Mouse (Mus musculus) urinary bladder, postnatal 25 days (tissue): Measurements from ENCODE around the gene Traf3ip1.
"Not testable (repeated sequence)": the region's sequence is repeated elsewhere in the genome, so short reads cannot be mapped to it uniquely, and the experiment has no call there.

ENCODE experiments used
- DNase-seq: peaks from one replicate; pipeline ENCODE4 v3.0.0; 2022; ENCODE audit warnings: low spot score

Traf3ip1 gene

DNA sequence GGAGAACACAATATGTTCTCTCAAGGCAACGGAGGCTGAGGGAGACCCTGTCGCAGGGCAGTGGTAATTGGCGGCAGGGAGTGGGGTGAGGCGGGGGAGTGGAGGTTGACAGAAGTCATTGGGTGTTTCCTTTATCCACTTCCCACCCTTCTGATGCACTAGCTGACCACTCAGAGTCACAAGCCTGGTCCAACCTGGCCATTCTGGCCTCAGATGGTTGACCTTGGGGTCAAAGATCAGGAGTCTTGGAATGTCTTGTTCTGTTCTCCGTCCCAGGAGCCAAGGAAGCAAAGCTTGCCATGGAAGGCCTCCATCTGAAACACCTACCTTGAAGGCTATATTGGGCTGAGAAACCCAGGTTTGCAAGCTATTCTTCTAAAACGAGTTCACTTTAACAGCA lies 28.3 kb upstream of the Traf3ip1 start:
- no peak for DNase-seq

GRCm38 (mm10) chr1:91469888-91470419 lies 24.5 kb upstream of the Traf3ip1 start:
- no peak for DNase-seq

DNA sequence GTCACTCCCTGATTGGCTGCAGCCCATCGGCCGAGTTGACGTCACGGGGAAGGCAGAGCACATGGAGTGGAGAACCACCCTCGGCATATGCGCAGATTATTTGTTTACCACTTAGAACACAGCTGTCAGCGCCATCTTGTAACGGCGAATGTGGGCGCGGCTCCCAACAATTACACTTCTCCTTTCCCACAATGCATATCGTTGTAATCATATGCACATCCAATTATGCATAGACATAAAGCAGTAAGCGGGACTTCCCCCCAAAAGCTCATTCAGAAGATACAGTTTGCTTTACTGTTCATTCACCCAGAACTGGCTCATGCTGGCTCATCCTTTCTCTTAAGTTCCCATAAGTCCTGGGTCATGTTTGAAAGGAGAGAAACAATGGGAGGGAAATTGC lies 16.3 kb upstream of the Traf3ip1 start:
- DNase-seq = not testable (repeated sequence)

GRCm38 (mm10) chr1:91478958-91479357 lies 15.5 kb upstream of the Traf3ip1 start:
- no peak for DNase-seq

- DNase-seq = no peak
These were observed 11.7 kb upstream of the Traf3ip1 start for GRCm38 (mm10) chr1:91482616-91483211.

DNA sequence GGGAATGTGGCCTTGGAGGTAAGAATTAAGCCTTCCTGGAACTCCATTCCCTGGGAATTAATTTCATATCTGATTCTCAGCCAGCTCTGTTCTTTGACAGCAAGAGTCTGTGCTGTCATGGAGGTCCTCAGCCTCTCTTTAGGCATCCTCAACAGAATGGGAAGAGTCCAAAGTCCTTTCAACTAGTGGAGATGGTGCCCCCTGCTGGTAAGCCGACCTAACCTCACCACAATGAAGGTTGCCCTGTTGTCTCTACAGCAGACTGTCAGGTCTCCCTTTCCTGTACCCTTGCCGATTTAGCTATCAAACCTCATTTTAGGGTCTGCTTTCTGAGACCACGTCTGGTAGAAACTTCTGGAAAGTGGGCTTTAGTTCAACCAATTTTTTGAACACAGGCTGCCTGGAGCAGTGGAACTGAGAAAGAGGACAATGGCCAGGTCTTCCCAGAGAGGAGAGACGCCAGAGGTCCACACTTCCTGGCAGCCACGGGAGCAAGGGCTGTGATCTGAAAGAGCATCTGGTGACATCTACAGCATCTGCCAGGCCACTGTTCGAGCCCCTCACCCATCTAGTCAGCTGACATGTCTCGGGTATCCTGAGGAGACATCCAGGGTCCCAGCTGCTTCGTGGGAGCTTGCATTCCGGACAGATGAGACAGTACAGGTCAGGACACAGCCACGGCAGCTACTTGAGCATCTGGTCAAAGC lies 11.0 kb upstream of the Traf3ip1 start:
- peak; percentile 90 for DNase-seq

DNA sequence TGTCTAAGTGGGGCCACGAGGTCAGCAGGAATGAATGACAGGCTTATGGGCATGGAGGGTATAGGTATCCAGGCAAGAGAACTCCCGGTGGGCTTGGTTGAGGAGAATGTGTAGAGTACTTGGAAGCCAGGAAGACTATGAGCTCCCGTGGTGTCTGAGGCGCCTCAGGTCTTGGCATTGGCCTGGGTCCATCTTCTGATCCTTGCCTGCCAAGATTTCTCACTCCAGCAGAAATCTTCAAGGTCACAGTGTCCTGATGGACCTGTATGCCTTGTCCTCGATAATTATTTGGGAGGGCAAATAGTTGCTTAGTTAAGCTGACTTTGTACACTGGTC lies 10.5 kb upstream of the Traf3ip1 start:
- no peak for DNase-seq

- DNase-seq = no peak
These were observed 9.0 kb upstream of the Traf3ip1 start for GRCm38 (mm10) chr1:91485422-91485821.

DNA sequence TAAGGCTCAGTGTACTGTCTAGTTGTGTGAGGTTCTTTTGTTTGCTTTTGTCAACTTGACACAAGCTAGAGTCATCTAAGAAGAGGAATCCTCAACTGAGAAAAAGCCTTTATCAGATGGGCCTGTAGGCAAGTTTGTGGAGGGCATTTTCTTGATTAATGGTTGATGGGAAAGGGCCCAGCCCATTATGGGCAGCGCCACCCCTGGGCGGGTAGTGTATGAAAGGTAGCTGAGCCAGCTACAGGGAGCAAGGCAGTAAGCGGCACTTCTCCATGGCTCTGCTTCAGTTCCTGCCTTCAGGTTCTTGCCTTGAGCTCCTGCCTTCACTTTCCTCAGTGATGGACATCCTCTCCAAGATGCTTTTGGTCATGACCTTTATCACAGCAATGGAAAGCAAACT lies 8.3 kb upstream of the Traf3ip1 start:
- DNase-seq = no peak

DNA sequence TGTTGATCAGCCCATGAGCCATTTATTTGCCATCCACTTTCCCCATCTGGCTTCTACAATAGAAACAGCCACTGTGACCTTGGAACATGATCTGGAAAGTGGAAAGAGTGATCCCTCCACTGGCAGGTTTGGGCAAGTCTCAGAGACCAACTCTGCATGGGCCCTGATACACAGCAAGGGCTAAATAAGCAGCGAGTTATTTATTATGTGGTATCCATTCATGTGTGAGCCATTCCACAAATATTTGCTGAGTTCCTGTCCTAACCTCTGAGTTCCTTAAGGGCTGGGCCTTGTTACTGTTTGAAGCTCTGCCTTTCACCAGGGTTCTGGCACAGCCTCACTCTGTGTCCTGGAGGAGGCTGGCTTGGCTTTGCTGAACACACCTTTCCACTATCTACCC lies 4.1 kb upstream of the Traf3ip1 start:
- no peak for DNase-seq

GRCm38 (mm10) chr1:91492740-91493139 lies 1.7 kb upstream of the Traf3ip1 start:
- DNase-seq = no peak

GRCm38 (mm10) chr1:91493938-91494337 lies 509 bp upstream of the Traf3ip1 start:
- no peak for DNase-seq

GRCm38 (mm10) chr1:91495321-91495720 lies 874 bp downstream of the Traf3ip1 start:
- DNase-seq = no peak

- no peak for DNase-seq
These were observed 4.1 kb downstream of the Traf3ip1 start for GRCm38 (mm10) chr1:91498579-91498978.

- no peak for DNase-seq
These were observed 10.2 kb downstream of the Traf3ip1 start for GRCm38 (mm10) chr1:91504615-91505014.

GRCm38 (mm10) chr1:91514916-91515315 lies 20.5 kb downstream of the Traf3ip1 start:
- DNase-seq = no peak

DNA sequence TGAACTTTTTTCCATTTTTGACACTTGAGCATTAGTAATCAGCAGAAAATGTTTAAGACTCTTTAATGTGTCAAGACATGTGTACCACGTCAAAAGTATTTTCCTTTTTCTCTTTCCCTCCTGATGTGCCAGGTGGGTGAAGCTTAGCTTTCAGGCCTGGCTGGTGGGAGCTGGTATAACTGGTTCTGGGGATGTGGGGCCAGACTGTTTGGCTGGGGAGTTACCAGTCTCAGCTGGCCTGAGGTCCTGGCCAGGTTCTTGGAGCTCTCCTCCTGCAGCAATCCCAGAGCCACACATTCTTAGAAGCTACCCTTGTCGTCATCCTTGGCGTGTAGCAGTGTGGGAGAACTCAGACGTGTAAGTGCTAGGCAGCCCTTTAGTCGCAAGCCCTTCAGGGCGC lies 21.2 kb downstream of the Traf3ip1 start:
- DNase-seq = peak; percentile 18

GRCm38 (mm10) chr1:91523759-91524158 lies 29.3 kb downstream of the Traf3ip1 start:
- peak; percentile 50 for DNase-seq

DNA sequence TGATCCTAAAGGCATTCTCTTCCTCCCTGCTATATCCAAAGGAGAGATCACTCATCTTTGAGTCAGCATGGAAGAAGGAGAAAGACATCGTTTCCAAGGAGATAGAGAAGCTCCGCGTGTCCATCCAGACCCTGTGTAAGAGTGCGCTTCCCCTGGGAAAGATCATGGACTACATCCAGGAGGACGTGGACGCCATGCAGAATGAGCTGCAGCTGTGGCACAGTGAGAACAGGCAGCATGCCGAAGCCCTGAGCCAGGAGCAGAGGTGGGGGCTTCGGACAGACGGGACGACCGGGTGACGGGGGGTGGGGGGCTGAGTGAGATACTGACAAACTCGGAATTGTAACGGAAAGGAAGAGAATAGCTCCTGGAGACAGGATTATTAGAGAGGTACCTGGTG lies 31.4 kb downstream of the Traf3ip1 start:
- DNase-seq = no peak

DNA sequence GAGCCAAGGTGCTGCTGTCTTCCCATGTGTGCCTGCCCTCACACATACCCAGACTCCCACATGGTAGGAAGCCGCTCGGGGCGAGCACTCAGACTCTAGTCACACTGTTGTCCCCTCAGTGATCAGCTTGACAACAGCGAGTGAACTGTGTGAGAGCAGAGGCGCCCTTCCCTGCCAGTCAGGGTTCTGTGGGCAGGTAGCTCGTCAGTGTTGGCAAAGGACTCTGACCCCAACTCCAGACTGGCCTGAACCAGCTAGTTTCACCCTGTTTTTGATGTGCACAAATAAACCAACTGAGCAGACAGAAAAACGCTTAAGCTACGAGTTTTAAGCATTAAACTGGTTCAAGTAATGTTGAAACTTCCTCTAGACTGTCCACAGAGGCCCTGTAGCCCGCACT lies 35.7 kb downstream of the Traf3ip1 start:
- no peak for DNase-seq

GRCm38 (mm10) chr1:91532243-91532642 lies 37.8 kb downstream of the Traf3ip1 start:
- no peak for DNase-seq

GRCm38 (mm10) chr1:91532892-91533291 lies 38.4 kb downstream of the Traf3ip1 start:
- no peak for DNase-seq

GRCm38 (mm10) chr1:91533483-91533882 lies 39.0 kb downstream of the Traf3ip1 start:
- DNase-seq = no peak
